Mouse (Mus musculus): ENCODE results near the gene Trim12c.
"Not testable (repeated sequence)": the region's sequence is repeated elsewhere in the genome, so short reads cannot be mapped to it uniquely, and the experiment has no call there.

- TF ChIP-seq CTCF (IDR thresholded peaks at IDR 0.05; ENCODE audit: low read depth, low read length); POLR2A (IDR thresholded peaks at IDR 0.05; ENCODE audit: borderline replicate concordance, low read depth, low read length): not testable (repeated sequence)
These were observed 12.4 kb downstream of the Trim12c start for GRCm38 (mm10) chr7:104340744-104341143.

All from bone marrow macrophage, adult 2 months (primary cell).